Mouse (Mus musculus) CH12.LX (cell line): ENCODE data around the gene Ehd1.

Experiments
- CTCF ChIP-seq, 2 experiments: IDR thresholded peaks in 1 of 2; conservative IDR thresholded peaks in 1 of 2; 2 replicates each; pipeline ENCODE4 v1.5.1; 2011 to 2012; ENCODE audit warnings: low read depth in 2 of 2, low read length in 2 of 2, improper control_type of control experiment in 1 of 2, inconsistent platforms in 1 of 2, mild to moderate bottlenecking in 1 of 2, moderate library complexity in 1 of 2
- IRF4 ChIP-seq: IDR thresholded peaks from 2 replicates; pipeline ENCODE4 v1.6.1; 2014; ENCODE audit warnings: low read depth, mild to moderate bottlenecking, inconsistent platforms, low read length, improper control_type of control experiment
- KAT2A ChIP-seq: IDR thresholded peaks from 2 replicates; pipeline ENCODE4 v1.6.1; 2012; ENCODE audit warnings: low read length, improper control_type of control experiment, inconsistent platforms; ENCODE audit not compliant: insufficient replicate concordance
- MEF2A ChIP-seq: IDR thresholded peaks from 2 replicates; pipeline ENCODE4 v1.6.1; 2014; ENCODE audit warnings: low read depth, mild to moderate bottlenecking, inconsistent platforms, low read length, improper control_type of control experiment, borderline replicate concordance
- POLR2A ChIP-seq: IDR thresholded peaks from 2 replicates; pipeline ENCODE4 v1.6.1; 2011; ENCODE audit warnings: low read depth, mild to moderate bottlenecking, improper control_type of control experiment, low read length
- USF1 ChIP-seq: IDR thresholded peaks from 2 replicates; pipeline ENCODE4 v1.6.1; 2014; ENCODE audit warnings: low read depth, mild to moderate bottlenecking, inconsistent platforms, low read length, improper control_type of control experiment
- ZC3H11A ChIP-seq: IDR thresholded peaks from 2 replicates; pipeline ENCODE4 v1.6.1; 2012; ENCODE audit warnings: low read depth, mild to moderate bottlenecking, inconsistent platforms, low read length, improper control_type of control experiment

- no peak for TF ChIP-seq CTCF (conservative IDR thresholded peaks at IDR 0.05 in 1 of 2, IDR thresholded peaks at IDR 0.05 in 1 of 2; ENCODE audit: low read depth in 2 of 2, low read length in 2 of 2)
- TF ChIP-seq USF1: no peak
- TF ChIP-seq ZC3H11A: no peak
- TF ChIP-seq POLR2A: no peak
- TF ChIP-seq MEF2A: no peak
- TF ChIP-seq KAT2A: no peak
- no peak for TF ChIP-seq IRF4
These were observed 4.5 kb upstream of the Ehd1 start for GRCm38 (mm10) chr19:6272053-6272452.
